In the genomic region with DNA sequence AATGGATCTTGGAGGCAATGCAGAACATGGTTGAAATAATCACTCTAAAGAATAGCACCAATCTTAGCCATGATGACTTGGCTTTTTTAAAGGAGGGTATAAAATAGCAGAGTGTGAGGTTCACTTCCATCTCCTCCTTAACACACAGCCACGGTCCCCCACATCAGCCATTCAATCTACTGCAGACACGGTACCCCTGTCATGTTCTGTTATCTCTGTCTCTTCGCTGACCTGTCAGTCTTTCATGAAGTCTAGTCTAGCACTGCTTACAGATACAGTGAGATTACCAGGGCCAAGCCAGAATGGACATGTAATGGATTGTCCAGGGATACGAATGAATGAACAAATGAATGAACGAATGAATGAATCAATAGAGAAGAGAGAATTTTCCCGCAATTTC, we compare ENCODE assay signal across 26 mouse cellular contexts.
DNase-seq lines count a peak whose midpoint lies in the region; ATAC-seq lines count a peak whose summit lies in the region.
"Had no signal": no experiment of that assay in that cellular context is flagged by ENCODE, and none has a peak within 500 bp of the region (broad histone marks: within the 10 kb centered on the region; RNA-seq: fewer than 3 reads in every experiment).

No protein-coding gene starts in this region.

- peak overlapping the region; percentile 41 for H3K4me2 ChIP-seq in liver, embryonic 16.5 days (ENCODE audit: low read depth, low read length)
- H3K4me2 ChIP-seq in hindbrain, embryonic 11.5 days (replicated peaks; ENCODE audit: low read depth, low read length), result no peak overlapping the region
- H3K4me2 ChIP-seq: midbrain, embryonic 11.5 days; neural tube, embryonic 15.5 days had no signal

- no peak overlapping the region for H3K9ac ChIP-seq in liver, embryonic 16.5 days (ENCODE audit: low read depth, low read length)
- H3K9ac ChIP-seq in hindbrain, embryonic 11.5 days (ENCODE audit: low read depth, low read length), result no peak overlapping the region
- H3K9ac ChIP-seq: forebrain, postnatal 0 days; neural tube, embryonic 15.5 days had no signal

- peaks cover 48% of the 10 kb centered on the region for H3K4me1 ChIP-seq in liver, embryonic 16.5 days (ENCODE audit: control insufficient read depth, low read depth, low read length)
- no peaks in the 10 kb centered on the region for H3K4me1 ChIP-seq in hindbrain, embryonic 11.5 days (replicated peaks; ENCODE audit: control insufficient read depth, insufficient read depth, low read length)
- H3K4me1 ChIP-seq: hindbrain, embryonic 10.5 days; neural tube, embryonic 15.5 days had no signal

- H3K27me3 ChIP-seq in liver, embryonic 16.5 days (ENCODE audit: control insufficient read depth, insufficient read depth, low read depth, low read length), result no peaks in the 10 kb centered on the region
- H3K27me3 ChIP-seq in hindbrain, embryonic 11.5 days (ENCODE audit: control insufficient read depth, insufficient read depth, low read length), result no peaks in the 10 kb centered on the region
- H3K27me3 ChIP-seq: CH12.LX; neural tube, embryonic 15.5 days had no signal

- DNase-seq in 3T3-L1 (ENCODE audit: low read depth, low spot score) (peak; percentile 10), liver (peak; percentile 41)
- DNase-seq in c-Kit-negative CD71-positive TER-119-positive erythroid progenitor cells, embryonic 14.5 days (ENCODE audit: low read depth, low spot score), result peak; percentile 34
- no peak for DNase-seq in cerebellum, adult 9-10 months
- DNase-seq in hindbrain, embryonic 11.5 days (ENCODE audit: low spot score), result no peak
- no peak for DNase-seq in left cerebral cortex, postnatal 4 days
- DNase-seq: B cell, adult 2 months; cerebellum, adult 2 months; cerebellum, postnatal 36 days; embryo, embryonic 11 days; forebrain, postnatal 0 days; gastrocnemius, postnatal 25 days; lung, adult 18-20 months; lung, postnatal 10 days; right cerebral cortex, adult 18-20 months; thymus, adult 2 months; thymus, postnatal 4 days had no signal

- WGBS in liver, embryonic 16.5 days (ENCODE audit: insufficient replicate concordance), result 27% methylated on average over 6 of the region's 6 CpGs
- WGBS in hindbrain, embryonic 11.5 days, result 92% methylated on average over 6 of the region's 6 CpGs

- peak overlapping the region; percentile 12; the same call in 1 of the 2 replicates for H3K4me3 ChIP-seq in liver, embryonic 16.5 days (ENCODE audit: low read depth, low read length)
- no peak overlapping the region for H3K4me3 ChIP-seq in hindbrain, embryonic 11.5 days (ENCODE audit: low read depth, low read length)
- H3K4me3 ChIP-seq: hindbrain, embryonic 10.5 days; left cerebral cortex, adult 2 months; neural tube, embryonic 15.5 days had no signal

- intact Hi-C loops in left cerebral cortex, postnatal 4 days (cut with DNase I), result no loop called here

- no peaks in the 10 kb centered on the region; the same call in 1 of the 2 replicates for H3K9me3 ChIP-seq in liver, embryonic 16.5 days (replicated peaks; ENCODE audit: control insufficient read depth, low read length)
- no peaks in the 10 kb centered on the region for H3K9me3 ChIP-seq in hindbrain, embryonic 11.5 days (ENCODE audit: control insufficient read depth, low read length)
- H3K9me3 ChIP-seq: hindbrain, embryonic 10.5 days; neural tube, embryonic 15.5 days had no signal

- no peaks in the 10 kb centered on the region for H3K36me3 ChIP-seq in liver, embryonic 16.5 days (ENCODE audit: control insufficient read depth, insufficient read depth)
- H3K36me3 ChIP-seq in hindbrain, embryonic 11.5 days (ENCODE audit: control insufficient read depth, insufficient read depth, low read length), result no peaks in the 10 kb centered on the region
- H3K36me3 ChIP-seq: hindbrain, embryonic 10.5 days; neural tube, embryonic 15.5 days had no signal

- peak overlapping the region; percentile 77 for H3K27ac ChIP-seq in liver, embryonic 16.5 days (ENCODE audit: low read length)
- H3K27ac ChIP-seq in hindbrain, embryonic 11.5 days (ENCODE audit: low read depth, low read length), result no peak overlapping the region
- H3K27ac ChIP-seq: hindbrain, embryonic 10.5 days; left cerebral cortex, adult 2 months; neural tube, embryonic 15.5 days; stomach, postnatal 0 days had no signal

- ATAC-seq in liver, embryonic 16.5 days (ENCODE audit: low read depth), result no peak
- ATAC-seq in hindbrain, embryonic 11.5 days (ENCODE audit: low FRiP score), result no peak
- ATAC-seq: activated CD4-positive, CD25-positive, alpha-beta regulatory T cell, adult 4 months; forebrain, postnatal 0 days; intestine, postnatal 0 days had no signal

Comparison
In these comparisons a context has a peak if more than half of its experiments do, and no peak if none do; other contexts are left out.
1. DNase-seq: peak in 3T3-L1 (single experiment), c-Kit-negative CD71-positive TER-119-positive erythroid progenitor cells, embryonic 14.5 days (single experiment) and liver (single experiment); none in cerebellum, adult 9-10 months (single experiment), hindbrain, embryonic 11.5 days (single experiment) and left cerebral cortex, postnatal 4 days (single experiment).